Mouse (Mus musculus) limb, embryonic 14.5 days (tissue): ENCODE measurements around the gene Maml2. TPM values are rescaled to one million over a fixed set of nuclear protein-coding genes. Genes with fewer than 3 reads are reported as not detected.
A peak's percentile ranks its signal among the peaks of the same experiment; 100 is the strongest.

Experiments used
- ATAC-seq: fragments of 200-750 bp; cut with Nextera tagmentation; 2 replicates; pipeline ENCODE4 v1.8.0; 2017; ENCODE audit warnings: low read depth, moderate number of reproducible peaks, moderate TSS enrichment; ENCODE audit not compliant: low FRiP score
- DNase-seq: peaks from one replicate; pipeline ENCODE4 v3.0.0-alpha.2; 2015; ENCODE audit warnings: low spot score
- H3K27ac ChIP-seq: fragments of 300-500 bp; sonication (generic); replicated peaks from 2 replicates; pipeline ENCODE4 v1.5.1; 2014; ENCODE audit warnings: low read depth, mild to moderate bottlenecking, low read length, moderate library complexity, mixed read lengths
- H3K27me3 ChIP-seq: fragments of 300-500 bp; sonication (generic); 2 replicates; pipeline ENCODE4 v1.6.1; 2014; ENCODE audit warnings: low read length, mixed read lengths; ENCODE audit not compliant: control insufficient read depth, insufficient read depth
- H3K36me3 ChIP-seq: fragments of 300-500 bp; sonication (generic); 2 replicates; pipeline ENCODE4 v1.6.1; 2014; ENCODE audit warnings: mild to moderate bottlenecking, low read length, moderate library complexity, mixed read lengths; ENCODE audit not compliant: control insufficient read depth, insufficient read depth
- H3K4me1 ChIP-seq: fragments of 300-500 bp; sonication (generic); 2 replicates; pipeline ENCODE4 v1.6.1; 2014; ENCODE audit warnings: antibody characterized with exemption, low read length, mixed read lengths; ENCODE audit not compliant: control insufficient read depth, insufficient read depth
- H3K4me2 ChIP-seq: fragments of 300-500 bp; sonication (generic); replicated peaks from 2 replicates; pipeline ENCODE4 v1.6.1; 2014; ENCODE audit warnings: low read depth, mild to moderate bottlenecking, low read length, moderate library complexity; ENCODE audit not compliant: severe bottlenecking
- H3K4me3 ChIP-seq: fragments of 300-500 bp; sonication (generic); replicated peaks from 2 replicates; pipeline ENCODE4 v1.5.1; 2014; ENCODE audit warnings: low read length
- H3K9ac ChIP-seq: fragments of 300-500 bp; sonication (generic); 2 replicates; pipeline ENCODE4 v1.6.1; 2014; ENCODE audit warnings: mild to moderate bottlenecking, low read depth, low read length, moderate library complexity; ENCODE audit not compliant: severe bottlenecking
- H3K9me3 ChIP-seq: fragments of 300-500 bp; sonication (generic); 2 replicates; pipeline ENCODE4 v1.6.1; 2016; ENCODE audit warnings: low read length; ENCODE audit not compliant: control insufficient read depth
- POLR2A ChIP-seq: fragments of 200-500 bp; IDR thresholded peaks from 2 replicates; pipeline ENCODE4 v1.8.0; 2012; ENCODE audit warnings: inconsistent platforms, mild to moderate bottlenecking, moderate library complexity, borderline replicate concordance; ENCODE audit not compliant: insufficient read depth, insufficient read length; ENCODE audit errors: extremely low read depth
- WGBS: fragments of 180-500 bp; shearing (Covaris S2); extraction: QIAGEN DNeasy Blood & Tissue Kit; methylation state at CpG from one replicate; pipeline ENCODE4 v1.1.7; 2014; 5-methylcytosine and 5-hydroxymethylcytosine counted together
- polyA plus RNA-seq, 2 experiments: library from polyadenylated mRNA; depleted of rRNA in 1 of 2; stranded (reverse) in 1 of 2; unstranded in 1 of 2; fragments of >200 nt; fragmentation: Nextera tagmentation in 1 of 2; extraction: Ambion mirVana in 1 of 2; gene quantifications; 2 replicates each; pipeline versions ENCODE4 v1.2.1 to v1.2.3; 2012 to 2014

Gene Maml2
- polyA plus RNA-seq, 2 experiments, result 9.9 to 10.7 TPM

- H3K9me3 ChIP-seq, result no peaks in the 10 kb centered on the region
- no peak overlapping the region for H3K9ac ChIP-seq
- peak overlapping the region; percentile 28 for H3K27ac ChIP-seq
- H3K4me2 ChIP-seq, result peak overlapping the region; percentile 30
- H3K4me1 ChIP-seq, result peaks cover 3% of the 10 kb centered on the region; the same call in 1 of the 2 replicates
- TF ChIP-seq POLR2A, result no peak
- no peaks in the 10 kb centered on the region for H3K27me3 ChIP-seq
- WGBS, result 7% methylated on average over 8 of the region's 8 CpGs
- no peak overlapping the region for H3K4me3 ChIP-seq
- DNase-seq, result peak; percentile 67
- peak; percentile 44; the same call in 1 of the 2 replicates for ATAC-seq
- H3K36me3 ChIP-seq, result no peaks in the 10 kb centered on the region
These were observed 383.9 kb downstream of the Maml2 start for GRCm38 (mm10) chr9:13681581-13682038.

GRCm38 (mm10) chr9:13684327-13684934, 386.7 kb downstream of the Maml2 start:
- H3K9me3 ChIP-seq, result no peaks in the 10 kb centered on the region
- WGBS, result 82% methylated on average over 6 of the region's 6 CpGs
- no peaks in the 10 kb centered on the region for H3K36me3 ChIP-seq
- no peak overlapping the region for H3K4me3 ChIP-seq
- no peak for ATAC-seq
- H3K9ac ChIP-seq, result no peak overlapping the region
- TF ChIP-seq POLR2A, result no peak
- peaks cover 3% of the 10 kb centered on the region; the same call in 1 of the 2 replicates for H3K4me1 ChIP-seq
- H3K27me3 ChIP-seq, result no peaks in the 10 kb centered on the region
- DNase-seq, result no peak
- no peak overlapping the region for H3K27ac ChIP-seq
- no peak overlapping the region for H3K4me2 ChIP-seq

- 90% methylated on average over 19 of the region's 19 CpGs for WGBS
- no peak for DNase-seq
These were observed 389.4 kb downstream of the Maml2 start for GRCm38 (mm10) chr9:13686977-13687659.

GRCm38 (mm10) chr9:13688997-13689396, 391.2 kb downstream of the Maml2 start:
- no peak for DNase-seq
- ATAC-seq, result no peak
- no peak overlapping the region for H3K4me2 ChIP-seq
- H3K27ac ChIP-seq, result no peak overlapping the region
- H3K9ac ChIP-seq, result no peak overlapping the region
- 76% methylated on average over 9 of the region's 9 CpGs for WGBS
- no peaks in the 10 kb centered on the region for H3K4me1 ChIP-seq
- no peaks in the 10 kb centered on the region for H3K9me3 ChIP-seq
- no peak for TF ChIP-seq POLR2A
- H3K27me3 ChIP-seq, result no peaks in the 10 kb centered on the region
- no peak overlapping the region for H3K4me3 ChIP-seq
- H3K36me3 ChIP-seq, result no peaks in the 10 kb centered on the region

More at GRCm38 (mm10) chr9:13686977-13687659, 389.4 kb downstream of the Maml2 start:
- no peak overlapping the region for H3K4me2 ChIP-seq
- H3K27me3 ChIP-seq, result no peaks in the 10 kb centered on the region
- TF ChIP-seq POLR2A, result no peak
- no peak for ATAC-seq
- no peaks in the 10 kb centered on the region for H3K9me3 ChIP-seq
- H3K9ac ChIP-seq, result no peak overlapping the region
- H3K4me1 ChIP-seq, result no peaks in the 10 kb centered on the region
- H3K4me3 ChIP-seq, result no peak overlapping the region
- no peak overlapping the region for H3K27ac ChIP-seq
- H3K36me3 ChIP-seq, result no peaks in the 10 kb centered on the region

- H3K36me3 ChIP-seq, result no peaks in the 10 kb centered on the region
- no peak for DNase-seq
These were observed 392.6 kb downstream of the Maml2 start for GRCm38 (mm10) chr9:13690321-13690720.

More at GRCm38 (mm10) chr9:13690321-13690720, 392.6 kb downstream of the Maml2 start:
- Histone ChIP-seq H3K4me3 (no peak overlapping the region), H3K4me2 (no peak overlapping the region), H3K27ac (no peak overlapping the region), H3K9me3 (no peaks in the 10 kb centered on the region), H3K27me3 (no peaks in the 10 kb centered on the region), H3K9ac (no peak overlapping the region), H3K4me1 (no peaks in the 10 kb centered on the region)
- WGBS, result 69% methylated on average over 8 of the region's 8 CpGs
- TF ChIP-seq POLR2A, result no peak
- ATAC-seq, result no peak
